Mouse (Mus musculus) mesoderm, embryonic 11.5 days (tissue): ENCODE results near the gene Zdhhc14.
A peak's percentile ranks its signal among the peaks of the same experiment; 100 is the strongest.

Source experiments
- DNase-seq: peaks from one replicate; pipeline ENCODE4 v3.0.0-alpha.2; 2012; ENCODE audit warnings: low read depth, low spot score

Zdhhc14 gene

DNA sequence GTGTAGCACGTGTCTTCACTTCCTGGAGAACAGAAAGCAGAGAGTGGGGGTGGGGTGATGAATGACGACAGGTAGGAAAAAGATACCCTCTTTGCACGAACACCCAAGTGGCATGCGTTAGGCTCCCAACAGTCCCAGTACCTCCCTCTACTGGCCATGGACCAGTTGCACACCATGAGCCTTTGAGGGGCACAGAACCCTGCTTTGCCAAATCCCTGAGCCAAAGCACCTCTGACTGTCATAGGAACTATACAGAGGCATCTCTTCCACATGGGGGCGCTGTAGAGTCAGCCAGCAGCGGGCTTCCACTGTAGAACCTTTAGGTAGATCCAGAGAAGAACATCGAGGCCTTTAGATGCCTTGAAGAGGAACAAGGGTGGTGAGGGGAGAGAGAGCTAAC lies 241.0 kb downstream of the Zdhhc14 start:
- peak; percentile 41 for DNase-seq

DNA sequence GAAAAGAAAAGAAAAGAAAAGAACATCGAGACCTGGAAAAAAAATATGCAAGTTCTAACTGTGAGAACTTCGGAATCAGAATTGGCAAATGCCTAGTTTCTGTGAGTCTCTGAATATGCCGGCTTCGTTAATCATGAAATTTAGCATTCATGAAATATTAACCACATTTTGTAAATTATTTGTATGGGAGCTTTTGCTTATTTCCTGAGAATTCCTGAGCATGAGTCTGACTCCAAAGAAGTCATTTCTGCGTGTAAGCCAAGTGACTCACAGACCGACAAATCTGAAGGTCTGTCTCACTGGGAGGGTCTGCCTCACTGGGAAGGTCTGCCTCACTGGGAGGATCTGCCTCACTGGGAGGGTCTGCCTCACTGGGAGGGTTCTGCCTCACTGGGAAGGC lies 248.7 kb downstream of the Zdhhc14 start:
- DNase-seq, result no peak

DNA sequence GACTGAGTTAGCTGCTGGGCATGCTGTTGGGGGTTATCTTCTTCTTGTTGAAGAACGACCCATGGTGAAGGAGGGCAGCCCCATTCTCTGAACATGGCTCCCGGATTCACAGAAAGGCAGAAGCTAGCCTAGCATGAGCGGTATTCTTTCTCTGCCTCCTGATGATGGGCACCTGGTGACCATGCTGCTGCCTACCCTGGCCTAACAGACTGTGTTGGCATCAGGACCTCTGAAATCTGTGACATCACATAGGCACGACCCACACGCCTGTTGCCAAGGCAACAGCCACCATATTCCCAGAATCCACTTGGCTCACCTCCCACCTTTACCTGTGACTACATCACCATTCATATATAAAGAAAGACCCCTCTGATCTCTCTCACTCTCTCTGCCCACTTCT lies 251.7 kb downstream of the Zdhhc14 start:
- DNase-seq, result no peak

DNA sequence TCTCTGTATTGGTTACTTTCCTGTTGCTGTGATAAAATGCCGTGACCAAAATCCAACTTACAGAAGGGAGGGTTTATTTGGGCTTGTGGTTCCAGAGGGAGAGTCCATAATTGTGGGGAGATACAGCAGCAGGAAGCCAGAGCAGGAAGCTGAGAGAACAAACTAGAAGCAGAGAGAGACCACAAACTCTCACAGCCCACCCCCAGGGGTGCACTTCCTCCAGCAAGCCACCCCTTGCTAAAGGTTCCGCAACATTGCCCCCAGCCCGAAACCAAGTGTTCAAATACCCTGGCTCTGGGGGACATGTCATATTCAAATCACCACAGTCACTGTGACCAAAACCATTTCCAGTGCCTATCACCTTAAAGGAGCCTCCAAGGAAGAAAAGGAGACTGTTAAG lies 254.0 kb downstream of the Zdhhc14 start:
- no peak for DNase-seq

DNA sequence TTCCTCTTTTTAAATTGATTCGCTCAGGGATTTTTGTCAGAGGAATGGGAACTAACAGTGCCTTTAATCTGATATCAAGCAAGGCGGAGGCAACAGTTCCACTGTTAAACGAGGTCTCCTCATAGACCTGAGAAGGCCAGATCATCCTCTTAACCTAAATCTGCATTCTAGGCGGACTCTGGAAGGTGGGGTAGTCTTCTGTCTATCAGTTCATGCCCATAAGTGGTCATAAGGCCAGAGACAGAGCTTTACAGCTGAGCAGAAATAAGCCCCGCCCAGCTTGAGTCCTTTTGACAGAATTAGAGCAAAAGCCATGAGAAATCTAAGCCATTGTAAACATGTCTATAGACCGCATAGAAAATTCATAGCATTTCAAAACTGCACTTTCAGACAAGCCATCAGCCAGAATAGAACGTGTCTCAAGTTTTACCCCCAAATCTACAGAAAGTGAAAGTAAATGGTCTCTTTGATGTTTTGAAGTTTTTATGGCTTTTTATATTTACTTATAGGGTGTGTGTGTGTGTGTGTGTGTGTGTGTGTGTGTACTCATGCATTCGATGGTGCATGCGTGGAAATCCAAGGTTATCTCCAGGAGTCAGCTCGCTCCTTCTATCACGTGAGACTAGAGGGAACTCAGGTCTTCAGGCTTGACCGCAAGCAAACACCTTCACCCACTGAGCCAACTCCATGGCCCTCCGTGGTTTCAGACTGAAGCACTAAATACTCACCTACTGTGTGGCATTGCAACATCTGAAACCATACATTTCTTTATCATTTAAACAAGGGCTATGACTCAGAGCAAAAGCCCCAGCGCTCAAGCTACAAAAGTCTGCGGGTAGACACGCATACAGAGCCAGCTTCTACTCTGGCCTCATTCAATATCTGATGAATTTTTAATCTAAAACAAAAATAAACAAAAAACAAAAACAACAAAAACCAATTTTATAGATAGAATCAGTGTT lies 255.5 kb downstream of the Zdhhc14 start:
- DNase-seq, result no peak

DNA sequence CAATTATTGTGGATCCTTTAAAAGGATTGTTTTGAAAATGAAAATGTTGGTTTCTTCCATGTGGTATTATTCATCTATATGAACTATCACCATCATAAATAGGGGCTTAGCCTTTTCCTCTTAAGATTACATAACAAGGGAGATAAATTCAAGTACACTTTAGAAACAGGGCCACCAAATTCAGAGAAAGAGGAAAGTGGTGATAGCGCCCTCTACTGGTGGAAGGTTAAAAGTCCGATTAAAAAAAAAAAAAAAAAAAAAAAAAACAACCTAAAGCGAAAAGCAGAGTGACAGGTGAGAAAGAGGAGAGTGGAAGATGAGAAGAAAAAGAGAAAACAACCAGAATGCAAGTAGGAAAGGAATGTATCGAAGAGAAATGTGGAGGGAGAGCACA lies 256.1 kb downstream of the Zdhhc14 start:
- DNase-seq, result peak; percentile 68

DNA sequence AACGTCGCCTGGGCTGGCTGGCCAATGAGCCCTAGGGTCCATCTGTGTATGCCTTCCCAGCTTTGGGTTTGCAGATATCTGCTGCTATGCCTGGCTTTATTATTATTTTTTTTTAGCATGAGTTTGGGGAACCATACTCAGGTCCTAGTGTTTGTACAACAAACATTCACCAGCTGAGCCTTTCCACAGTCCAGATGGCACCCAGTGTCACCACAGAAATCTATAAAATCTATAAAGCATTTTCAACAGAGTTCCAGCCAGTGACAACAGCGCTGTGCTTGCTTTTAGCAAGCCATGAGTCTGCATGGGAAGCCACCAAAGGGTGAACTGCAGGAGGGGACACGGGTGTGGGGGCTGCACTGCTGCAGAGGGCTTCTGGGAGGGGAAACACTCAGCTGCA lies 257.9 kb downstream of the Zdhhc14 start:
- DNase-seq, result no peak

DNA sequence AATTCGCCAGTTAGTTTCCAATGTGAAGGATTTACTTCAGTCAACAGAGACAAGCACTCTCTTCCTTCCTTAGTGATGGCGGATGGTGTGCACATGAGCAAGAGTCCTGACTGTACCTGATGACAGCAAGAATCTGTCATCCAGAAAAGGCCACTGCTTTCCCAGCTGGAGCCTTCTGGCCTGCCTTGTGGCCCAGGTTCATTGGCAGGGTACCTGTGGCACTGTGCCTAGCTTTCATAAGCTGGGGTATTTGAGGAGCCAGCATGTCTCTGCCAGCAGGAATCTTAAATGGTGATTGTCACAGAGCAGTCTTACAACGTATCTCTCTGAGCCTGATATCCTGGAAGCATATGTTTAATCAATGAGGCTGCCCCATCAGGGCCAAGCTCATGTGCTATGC lies 258.7 kb downstream of the Zdhhc14 start:
- DNase-seq, result no peak

DNA sequence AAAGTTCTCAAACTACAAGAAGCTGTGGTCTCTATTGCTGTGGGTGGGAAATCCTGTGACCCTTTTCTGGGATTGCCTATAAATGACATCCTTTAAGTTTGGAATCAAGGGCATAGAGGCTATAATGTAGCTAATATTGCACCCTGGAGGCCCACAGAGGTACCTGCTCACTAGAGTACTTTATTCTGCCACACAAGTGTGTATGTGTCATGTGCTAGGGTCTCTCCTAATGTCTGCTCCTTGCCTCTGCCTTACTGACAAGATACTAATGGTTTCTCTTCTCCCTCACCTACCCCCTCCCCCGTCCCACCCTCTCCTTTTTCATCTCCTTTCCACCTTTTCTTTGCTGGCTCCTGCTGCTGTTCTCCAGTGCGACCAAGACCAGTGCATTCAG lies 260.0 kb downstream of the Zdhhc14 start:
- no peak for DNase-seq

DNA sequence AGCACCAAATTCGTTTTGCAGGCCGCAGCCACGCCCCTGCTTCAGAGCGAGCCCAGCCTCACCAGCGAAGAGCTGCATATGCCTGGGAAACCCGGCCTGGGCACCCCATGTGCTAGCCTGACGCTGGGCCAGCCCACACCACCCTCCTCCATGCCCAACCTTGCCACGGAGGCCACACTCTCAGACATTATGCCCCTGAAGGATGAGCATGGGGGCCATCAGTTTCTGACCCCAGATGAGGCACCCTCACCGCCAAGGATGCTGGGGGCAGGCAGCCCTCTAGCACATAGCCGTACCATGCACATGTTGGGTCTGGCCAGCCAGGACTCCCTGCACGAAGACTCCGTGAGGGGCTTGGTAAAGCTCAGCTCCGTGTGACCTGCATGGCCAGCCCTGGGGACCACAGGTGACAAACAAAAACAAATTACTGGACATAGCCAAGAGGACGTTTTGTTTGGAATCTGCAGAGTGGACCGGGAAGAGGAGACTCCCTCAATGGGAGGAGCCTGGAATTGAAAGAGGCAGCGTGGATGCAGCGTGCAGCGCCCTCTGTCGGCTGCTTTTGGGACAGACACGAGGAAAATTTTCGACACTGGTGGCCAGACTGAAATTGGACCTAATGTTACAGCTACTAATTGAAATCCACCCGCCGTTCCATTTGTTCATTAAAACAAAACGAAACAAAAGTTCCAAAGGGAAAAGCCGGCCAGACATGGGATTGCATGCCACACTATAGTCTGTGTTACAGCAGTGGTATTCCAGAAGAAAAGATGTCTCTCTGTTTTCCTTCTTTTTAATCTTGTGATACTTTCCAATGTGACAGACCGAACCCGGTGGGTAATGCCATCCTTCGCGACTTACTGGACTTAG lies 260.6 kb downstream of the Zdhhc14 start:
- DNase-seq, result peak; percentile 84

DNA sequence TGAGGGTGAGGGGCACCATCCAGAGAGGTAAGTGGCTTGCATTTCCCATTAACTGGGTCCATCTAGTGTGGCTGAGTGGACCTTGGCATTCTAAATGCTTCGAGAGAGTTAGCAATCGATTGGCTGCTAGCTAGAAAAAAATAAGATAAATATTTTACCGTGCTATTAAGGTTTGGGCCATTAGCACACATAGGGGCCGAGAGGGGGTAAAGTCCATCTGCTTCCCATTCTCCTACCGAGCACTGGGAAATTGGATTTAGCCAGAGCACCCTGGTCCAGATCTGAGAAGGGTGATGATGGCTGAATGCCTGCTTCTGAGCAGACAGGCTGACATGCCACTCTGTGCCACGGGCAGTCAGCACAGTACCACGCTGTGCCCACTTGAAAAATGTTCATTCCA lies 263.1 kb downstream of the Zdhhc14 start:
- no peak for DNase-seq

DNA sequence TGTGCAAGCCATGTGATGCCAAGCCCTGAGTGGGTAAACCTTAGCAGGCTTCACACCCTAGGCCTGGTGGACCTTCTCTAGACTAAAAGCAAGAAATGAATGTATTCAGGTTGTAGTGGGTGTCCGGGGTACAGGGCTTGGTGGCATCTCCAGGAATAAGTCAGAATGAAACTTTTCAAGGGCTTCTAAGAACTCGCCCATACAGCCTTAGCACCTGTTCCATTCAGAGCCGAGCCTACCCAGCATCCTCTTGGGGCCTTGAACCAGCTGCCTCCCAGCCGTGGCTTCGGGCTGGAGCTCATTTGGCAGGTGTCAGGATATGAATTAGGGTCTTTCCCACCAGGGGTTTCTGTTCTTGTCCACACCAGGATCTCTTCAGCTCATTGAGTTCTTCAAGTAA lies 263.7 kb downstream of the Zdhhc14 start:
- no peak for DNase-seq

DNA sequence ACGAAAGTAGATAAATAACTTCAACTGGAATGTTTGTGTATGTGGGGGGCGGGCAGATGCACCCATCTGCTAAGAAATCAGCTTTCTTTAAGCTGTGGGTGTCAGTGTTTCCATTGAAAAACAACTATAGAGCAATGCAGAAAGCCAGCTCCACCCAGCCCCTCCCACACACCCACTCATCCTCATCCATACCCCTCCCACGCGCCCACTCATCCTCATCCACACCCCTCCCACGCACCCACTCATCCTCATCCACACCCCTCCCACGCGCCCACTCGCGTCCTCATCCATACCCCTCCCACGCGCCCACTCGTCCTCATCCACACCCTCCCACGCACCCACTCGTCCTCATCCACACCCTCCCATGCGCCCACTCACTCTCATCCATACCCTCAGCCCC lies 264.5 kb downstream of the Zdhhc14 start:
- no peak for DNase-seq

DNA sequence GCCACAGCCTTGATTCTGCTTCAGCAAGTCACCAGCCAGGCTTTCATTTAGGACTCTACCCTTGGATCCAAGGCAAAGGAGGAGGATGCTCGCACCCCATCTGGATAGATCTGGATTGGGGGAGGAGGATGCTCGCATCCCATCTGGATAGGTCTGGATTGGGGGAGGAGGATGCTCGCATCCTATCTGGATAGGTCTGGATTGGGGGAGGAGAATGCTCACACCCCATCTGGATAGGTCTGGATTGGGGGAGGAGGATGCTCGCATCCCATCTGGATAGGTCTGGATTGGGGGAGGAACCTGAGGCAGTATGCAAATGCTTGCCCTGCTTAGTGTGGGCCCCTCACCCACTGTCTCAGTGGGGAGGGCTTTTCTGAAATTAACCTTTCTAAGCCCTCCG lies 271.4 kb downstream of the Zdhhc14 start:
- DNase-seq, result no peak

DNA sequence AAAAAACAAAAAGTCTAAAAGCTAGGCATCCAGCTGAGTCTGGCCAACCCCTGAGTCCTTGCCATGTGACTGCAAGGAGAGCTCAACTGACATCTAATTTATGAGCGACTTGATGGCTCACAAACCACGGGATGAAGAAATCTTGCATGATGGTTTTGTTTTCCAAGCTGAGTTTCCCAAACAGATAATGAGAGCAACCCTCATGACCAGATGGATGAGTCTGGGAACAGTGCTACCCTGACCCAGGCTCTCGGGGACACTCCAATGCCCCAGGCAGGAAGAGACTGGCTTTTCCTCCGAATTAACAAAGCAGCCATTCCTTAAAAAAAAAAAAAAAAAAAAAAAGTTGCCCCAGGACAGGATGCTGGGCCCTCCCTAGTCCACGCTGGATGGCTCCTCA lies 271.9 kb downstream of the Zdhhc14 start:
- DNase-seq, result no peak

DNA sequence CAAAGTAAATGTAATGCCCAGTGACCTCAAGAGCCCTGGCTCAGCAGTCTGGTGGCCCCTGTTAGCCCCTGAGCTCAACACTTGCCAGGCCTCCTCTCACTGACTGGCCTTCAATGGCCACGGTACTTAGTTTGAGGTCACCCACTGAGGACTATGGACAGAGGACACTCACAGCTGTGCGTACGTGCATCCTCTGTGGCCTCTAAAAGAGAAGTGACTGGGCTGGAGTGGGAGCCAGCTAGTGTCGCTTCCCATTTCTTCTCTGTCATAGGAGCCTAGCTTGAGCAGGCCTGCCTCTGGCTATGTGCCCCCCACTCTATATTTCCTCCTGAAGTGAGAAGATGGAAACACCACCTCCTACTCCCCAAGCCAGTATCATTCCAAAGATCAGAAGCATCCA lies 273.4 kb downstream of the Zdhhc14 start:
- DNase-seq, result no peak

DNA sequence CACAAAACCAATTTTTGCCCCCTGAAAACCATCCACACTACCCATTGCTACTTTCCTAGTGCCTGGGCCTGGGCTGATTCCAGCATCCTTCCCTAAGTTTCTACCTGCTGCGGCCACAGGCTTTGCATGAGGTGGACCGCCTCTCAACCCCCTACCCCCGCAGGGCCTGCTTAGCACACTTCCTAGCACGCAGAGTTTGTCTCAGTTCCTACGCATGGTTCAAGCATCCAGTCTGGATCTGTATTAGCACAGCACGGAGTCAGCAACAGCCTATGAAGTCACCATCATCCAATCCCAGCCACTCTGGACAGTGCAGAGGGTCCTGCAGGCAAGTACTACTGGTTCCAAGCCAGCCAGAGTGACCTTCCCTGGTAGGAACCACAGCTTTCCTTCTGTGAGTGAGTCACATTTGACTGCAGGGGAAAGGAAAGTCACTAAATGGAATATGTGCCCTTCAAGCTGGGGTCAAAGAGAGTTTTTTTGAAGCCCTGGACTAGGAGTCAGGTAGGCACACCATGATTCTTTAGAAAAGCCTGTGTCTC lies 275.9 kb downstream of the Zdhhc14 start:
- DNase-seq, result no peak

DNA sequence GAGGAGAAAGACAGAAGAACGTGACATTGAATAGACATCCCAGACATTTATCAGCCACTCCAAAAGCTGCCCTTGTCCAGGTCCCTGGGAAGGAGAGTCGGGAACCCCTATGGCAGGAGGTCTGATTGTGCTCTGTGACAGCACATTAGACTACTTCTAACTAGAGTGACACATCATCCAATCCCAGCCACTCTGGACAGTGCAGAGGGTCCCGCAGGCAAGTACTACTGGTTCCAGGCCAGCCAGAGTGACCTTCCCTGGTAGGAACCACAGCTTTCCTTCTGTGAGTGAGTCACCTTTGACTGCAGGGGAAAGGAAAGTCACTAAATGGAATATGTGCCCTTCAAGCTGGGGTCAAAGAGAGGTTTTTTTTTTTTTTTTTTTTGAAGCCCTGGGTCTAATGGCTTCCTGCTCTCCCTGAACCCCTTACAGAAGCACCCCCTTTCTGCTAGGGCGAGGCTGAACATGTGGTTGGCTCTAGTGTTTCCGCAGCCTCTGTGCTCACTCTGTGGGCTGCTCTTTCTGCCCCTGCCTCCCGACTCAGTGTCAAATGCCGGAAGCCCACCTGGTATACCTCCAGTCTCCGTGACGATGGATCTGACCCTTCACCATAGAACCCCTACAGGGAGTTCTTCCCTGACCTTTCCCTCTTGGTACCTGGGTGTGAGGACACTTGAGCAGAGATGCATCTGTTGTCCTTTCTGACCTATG lies 276.6 kb downstream of the Zdhhc14 start:
- no peak for DNase-seq

DNA sequence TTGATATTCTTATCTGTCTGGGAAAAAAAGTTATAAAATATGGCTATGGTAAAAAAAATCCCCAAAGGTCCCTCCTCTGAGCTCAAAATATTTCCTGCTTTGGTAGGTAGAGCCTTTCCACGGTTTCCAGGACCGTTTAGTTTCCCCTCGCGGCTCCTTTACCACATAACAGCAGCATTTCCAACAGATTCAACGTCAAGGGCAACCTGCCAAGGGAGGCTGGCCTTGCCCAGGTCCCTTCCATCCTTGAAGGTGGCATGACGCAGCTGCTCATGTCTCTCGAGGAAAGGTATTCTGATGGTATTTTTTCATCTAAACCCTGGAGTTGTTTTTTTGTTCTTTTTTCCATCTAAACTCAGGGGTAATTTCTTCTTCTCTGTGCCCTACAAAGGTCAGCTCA lies 277.4 kb downstream of the Zdhhc14 start:
- no peak for DNase-seq

DNA sequence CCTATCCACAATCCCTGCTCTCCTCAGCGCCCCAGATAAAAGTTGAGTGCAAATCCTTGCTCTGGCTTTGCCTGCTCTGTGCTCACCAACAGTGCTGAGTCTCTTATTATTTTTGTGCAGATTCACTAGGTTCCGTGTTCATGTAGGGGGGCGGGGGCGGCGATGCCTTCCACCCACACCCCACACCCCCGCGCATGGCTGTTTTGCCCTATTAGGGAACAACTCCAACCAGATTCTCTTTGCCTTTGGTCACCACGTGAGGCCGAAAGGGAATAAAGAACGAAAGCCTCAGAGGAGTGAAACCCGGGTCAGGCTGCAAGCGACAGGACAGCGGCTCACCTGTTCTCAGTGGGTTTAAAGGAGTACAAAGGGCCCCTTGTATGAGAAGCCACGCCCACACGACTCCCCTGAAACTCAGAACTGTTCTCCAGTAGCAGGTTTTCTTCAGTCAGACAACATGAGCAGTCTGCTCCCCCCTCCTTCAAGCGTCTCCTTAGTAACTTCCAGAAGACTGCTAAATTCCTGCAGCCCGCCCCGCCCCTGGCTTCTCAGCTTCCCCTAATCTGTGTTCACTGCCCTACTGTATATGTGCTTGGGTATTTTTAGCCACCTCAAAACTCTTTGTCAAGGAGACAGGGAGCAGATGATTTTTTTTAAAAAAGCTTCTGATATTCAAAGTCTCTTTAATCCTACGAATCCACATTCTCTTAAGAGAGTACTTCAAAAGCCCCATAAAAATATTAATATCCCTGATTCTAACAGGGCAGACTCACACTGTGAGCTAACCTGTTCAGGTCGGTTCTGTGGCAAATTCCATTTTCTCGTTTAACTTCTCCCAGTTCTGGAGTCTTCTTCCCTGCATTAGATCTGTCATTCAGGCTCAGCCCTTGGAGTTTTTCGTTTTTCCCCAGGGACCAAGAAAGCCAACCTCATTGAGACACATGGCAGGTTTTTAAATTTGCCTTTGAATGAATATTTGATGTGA lies 278.2 kb downstream of the Zdhhc14 start:
- DNase-seq, result peak; percentile 81
